Mouse (Mus musculus) ZHBTc4 (cell line): ENCODE data around the gene Tas2r135.

Experiments
- DNase-seq: peaks from one replicate; pipeline ENCODE4 v3.0.0-alpha.2; 2011; ENCODE audit warnings: low read depth, low spot score

Tas2r135 gene

DNA sequence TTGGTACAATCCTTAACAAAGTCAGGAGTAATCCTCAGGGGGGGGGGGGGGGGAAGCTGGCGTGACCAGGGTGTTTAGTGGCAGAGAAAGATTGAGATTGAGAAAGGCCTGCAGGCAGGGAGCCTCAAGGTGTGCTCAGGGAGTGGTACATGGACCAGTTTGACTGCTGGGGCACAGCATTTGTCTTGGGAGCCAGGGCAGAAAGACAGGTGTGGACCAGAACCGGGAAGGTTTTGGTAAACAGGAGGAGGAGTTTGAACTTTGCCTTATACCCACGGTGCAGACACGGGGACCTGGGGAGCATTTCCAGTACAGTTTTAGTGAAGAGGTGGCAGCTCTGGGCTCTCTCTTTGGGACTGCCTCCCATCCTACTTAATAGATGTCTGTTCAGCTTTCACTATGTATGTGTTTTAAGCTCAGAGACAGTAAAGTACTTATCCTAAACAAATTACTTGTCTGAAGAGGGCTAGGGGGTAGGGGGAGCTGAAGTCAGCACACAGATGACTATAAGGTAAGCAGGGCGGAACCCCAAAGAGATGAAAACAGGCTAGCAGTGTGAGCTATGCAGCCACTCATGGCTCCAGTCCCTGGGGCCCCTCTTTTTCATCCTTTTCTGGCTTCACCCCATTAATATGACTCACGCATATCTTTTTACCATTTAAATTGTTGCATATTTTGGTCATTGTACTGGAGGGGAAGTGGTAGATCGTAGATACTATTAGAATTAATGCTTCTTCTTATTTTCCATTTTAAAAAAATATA, 31.4 kb upstream of the Tas2r135 start:
- DNase-seq, result no peak

DNA sequence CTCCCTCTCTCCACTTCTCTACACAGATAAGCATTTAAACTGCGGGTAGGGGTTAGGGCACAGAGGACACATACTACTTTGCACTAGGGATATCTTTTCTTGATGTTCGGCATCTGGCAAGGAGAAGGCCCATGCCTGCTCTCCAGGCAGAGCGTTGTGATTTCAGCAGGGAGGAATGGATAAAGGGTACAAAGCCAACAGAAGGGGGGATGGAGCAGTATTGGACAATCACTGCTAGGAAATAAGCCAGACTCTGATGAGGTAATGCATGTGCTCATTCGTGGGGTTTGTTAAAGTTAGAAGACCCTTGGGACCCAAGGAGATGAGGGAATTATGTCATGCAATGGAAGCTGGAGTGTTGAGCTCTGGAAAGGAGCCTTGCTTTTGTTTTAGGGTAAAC, 30.5 kb upstream of the Tas2r135 start:
- DNase-seq, result no peak

DNA sequence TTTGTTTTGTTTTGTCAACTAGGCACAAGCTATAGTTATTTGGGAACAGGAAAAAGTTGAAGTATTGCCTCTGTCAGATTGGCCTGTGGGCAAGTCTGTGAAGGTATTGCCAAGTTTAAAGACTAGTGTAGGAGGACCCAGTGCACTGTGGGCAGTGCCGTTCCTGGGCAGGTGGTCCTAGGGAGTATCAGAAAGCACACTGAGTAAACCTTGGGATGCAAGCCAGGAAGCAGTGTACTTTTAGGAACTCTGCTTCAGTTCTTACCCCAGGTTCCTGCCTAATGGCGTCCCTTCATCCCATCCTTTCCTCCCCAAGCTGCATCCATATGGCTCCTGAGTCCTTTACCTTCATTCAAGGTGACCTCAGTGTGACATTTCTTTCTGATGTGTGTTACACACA, 30.1 kb upstream of the Tas2r135 start:
- DNase-seq, result no peak

DNA sequence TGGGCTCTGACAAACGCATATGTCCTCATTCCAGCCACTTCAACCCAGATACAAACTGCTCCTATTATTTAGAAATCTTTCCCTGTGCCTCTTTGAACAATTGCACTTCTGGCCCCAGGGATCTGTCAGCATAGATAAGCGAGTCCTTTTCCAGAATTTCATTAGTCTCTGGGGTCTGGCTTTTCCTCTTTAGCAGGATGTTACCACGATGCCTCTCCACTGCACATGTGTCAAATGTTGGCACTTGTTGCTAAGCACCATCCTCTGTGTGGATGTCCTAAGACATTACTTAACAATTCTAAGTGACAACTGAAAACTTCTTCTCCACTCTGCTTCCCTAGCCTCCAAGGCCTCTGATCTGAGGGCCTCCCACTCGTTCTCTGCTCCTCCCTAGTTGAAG, 29.2 kb upstream of the Tas2r135 start:
- DNase-seq, result no peak

DNA sequence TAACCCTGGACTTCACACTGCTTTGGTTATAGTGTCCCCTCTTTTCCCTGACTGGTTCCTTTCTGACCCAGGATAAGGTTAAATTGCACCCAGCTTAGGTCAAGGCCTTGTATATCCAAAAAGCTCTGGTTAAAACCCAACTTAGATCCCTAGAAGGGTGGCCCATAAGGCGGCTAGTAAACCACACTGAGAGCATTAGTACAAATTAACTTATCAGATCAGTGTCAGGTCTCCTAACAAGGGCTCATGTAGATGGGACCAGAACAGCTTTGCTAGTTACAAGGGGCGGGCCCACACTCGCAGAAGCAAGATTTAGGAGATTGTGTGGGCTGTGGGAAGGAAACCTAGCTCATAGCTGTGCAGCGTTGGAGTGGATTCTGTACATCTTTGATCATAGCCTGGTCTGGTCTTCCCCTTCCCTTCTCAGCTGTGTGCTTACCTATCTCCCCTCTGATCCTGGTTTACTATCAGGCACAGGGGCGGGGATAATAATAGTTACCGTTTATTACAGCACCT, 28.7 kb upstream of the Tas2r135 start:
- no peak for DNase-seq

DNA sequence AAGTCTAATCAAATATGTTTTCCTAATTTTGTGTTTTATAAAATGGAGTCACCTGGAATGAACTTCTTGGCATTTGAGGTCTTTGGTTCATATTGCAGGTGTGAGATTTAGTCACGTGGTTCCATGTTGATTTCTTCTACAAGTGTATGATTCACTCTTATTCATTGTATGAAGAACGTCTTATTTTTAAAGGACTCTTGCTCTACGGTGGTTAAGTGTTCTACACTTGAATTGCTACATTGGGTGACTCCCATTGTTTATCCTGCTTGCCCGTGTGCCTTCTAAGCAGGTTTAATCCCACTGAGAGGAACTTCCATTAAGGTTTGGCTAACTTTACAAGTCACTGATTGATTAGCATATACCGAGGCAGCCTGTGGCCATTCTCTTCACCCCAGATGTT, 28.0 kb upstream of the Tas2r135 start:
- DNase-seq, result no peak

DNA sequence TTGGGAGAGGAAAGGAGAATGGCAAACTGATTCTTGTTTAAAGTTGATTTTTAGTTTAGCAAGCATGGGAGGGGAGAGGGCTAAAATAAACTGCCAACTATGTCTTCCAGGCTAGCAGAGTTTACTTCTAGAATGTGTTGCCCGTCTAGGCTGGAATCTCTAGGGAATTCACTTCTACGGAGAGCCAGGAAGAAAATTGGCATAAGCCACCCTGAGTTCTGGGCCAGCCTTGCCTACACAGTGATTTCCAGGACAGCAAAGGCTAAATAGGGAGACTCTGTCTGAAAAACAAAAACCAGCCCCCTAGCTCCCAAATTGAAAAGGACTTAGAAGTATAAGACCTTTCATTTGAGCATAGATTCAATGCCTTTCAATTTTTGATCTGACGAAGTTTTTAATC, 25.7 kb upstream of the Tas2r135 start:
- DNase-seq, result no peak

DNA sequence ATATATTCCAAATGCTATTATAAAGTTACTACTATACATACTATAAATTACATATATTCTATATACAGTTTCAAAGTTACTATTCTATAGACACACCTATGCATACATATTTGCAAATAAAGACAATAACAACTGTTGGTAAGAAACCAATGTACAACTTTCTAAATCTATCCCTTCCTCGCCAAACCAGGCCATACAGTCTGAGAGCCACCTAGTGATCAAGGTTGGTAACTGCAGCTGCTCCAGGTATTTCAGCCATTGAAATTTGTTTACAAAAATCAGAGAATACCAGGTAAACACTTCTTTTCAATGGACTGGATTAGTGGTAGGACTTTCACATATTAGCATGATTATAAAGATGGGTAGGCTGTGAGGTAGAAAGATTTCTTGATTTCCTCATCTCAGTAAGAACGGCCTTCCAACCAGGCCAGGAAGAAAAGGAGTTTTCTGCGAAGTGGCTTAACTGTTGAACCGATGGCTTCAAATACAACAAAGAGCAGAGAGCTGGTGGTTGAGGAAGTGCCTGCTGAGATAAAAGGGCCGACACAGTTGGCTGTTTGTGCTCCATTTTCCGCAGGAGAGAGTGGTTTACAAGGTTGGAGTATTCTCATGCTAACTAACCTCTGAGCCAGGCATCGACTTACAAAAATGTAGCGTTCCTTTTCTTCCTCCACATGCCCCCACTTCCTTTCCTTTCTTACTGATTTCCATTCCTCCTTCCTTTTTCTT, 24.7 kb upstream of the Tas2r135 start:
- DNase-seq, result peak; percentile 94

DNA sequence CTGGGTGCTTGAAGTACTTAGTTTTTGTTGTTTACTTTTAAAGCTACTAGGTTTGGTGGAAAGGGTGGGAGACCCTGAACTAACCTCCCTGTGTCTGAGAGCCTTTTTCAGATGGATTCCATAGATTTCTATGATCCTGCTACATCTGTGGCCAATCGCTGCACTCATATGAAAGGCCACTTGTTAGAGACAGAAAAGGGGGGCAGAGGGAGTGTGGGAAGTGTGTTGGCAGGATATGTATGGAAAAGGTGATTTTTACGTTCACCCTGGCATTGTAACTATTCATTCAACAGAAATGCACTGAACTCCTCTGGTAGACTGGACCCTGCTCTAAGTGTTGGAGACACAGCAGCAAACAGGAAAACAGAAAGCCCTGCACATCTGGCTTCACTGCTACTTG, 24.0 kb upstream of the Tas2r135 start:
- DNase-seq, result no peak

DNA sequence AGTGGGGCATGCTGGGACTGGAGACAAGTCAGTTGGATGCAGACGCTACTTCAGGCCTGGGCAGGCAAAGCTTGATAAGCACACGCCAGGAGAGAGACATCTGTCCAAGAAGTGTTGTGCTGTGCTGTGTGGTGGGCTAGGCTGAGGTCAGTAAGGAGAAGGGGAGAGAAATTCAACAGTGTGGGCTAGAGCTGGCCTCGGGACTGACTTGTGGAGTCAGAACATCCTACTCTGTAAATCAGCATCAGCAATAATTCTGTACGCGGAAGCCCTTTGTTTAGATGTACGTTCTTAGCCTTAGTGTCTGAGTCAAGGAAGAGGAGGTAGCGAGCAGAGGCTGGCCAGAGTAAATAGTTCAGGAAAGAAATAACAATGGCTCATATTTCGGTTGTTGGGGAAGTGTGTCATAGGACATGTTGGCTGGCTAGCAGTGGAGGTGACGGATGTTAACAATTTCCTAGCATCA, 23.3 kb upstream of the Tas2r135 start:
- DNase-seq, result no peak

DNA sequence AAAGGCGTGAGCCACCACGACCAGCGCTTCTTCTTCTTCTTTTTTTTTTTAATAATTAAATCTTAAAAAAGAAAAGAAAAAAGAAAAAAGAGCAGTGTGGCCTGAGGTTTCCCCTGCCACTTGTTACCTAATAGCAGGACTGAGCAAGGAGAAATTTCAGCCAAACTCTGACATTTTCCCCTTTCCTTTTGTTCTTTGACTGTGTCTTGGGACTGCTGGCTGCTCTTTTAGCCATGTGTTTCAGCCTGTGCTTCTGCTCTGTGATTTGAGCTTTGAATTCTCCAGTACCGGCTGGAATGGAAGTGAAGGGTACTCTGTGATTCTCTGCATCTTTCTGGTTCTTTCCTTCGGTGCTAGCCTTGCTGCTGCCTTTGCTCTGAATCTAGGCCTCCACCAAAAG, 21.9 kb upstream of the Tas2r135 start:
- no peak for DNase-seq

DNA sequence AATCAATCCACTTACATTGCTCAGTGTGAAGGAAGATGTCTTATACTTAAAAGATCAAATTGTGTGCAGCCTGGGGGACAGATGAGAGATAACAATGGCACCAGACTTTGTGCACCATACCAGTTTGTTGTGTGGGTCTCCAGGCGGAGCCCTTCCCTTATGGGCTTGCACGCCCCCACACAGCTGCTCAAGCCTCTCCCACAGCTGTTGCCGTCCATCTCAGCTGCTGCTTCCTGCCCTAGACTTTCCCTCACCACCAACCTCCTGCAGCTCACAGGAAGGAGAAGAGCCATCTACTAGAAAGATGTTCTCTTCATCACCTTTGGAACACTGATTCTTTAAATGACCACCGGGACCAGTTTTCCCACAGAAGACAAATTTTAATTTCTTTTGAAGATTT, 19.6 kb upstream of the Tas2r135 start:
- DNase-seq, result no peak

DNA sequence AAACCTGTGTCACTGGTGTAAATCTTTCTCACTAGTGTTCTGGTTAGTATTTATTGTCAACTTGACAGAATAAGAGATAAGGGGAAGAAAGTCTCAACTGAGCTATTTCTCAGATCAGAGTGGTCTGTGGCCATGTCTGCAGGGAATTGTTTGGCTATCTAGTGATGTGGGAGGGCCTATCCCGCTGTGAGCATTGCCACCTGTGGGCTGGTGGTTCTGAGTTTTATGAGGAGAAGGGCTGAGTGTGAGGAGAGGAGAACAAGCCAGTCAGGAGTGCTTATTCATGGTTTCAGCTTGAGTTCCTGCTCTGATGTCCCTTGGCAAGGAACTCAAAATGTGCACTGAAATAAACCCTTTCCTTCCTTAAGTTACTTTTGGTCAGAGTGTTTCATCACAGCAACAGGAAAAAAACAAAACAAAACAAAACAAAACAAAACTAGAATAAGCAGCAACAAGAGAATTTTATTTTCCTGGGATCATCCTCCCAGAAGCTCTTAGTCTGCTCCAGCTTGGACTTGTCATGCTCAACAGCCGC, 13.4 kb upstream of the Tas2r135 start:
- no peak for DNase-seq

DNA sequence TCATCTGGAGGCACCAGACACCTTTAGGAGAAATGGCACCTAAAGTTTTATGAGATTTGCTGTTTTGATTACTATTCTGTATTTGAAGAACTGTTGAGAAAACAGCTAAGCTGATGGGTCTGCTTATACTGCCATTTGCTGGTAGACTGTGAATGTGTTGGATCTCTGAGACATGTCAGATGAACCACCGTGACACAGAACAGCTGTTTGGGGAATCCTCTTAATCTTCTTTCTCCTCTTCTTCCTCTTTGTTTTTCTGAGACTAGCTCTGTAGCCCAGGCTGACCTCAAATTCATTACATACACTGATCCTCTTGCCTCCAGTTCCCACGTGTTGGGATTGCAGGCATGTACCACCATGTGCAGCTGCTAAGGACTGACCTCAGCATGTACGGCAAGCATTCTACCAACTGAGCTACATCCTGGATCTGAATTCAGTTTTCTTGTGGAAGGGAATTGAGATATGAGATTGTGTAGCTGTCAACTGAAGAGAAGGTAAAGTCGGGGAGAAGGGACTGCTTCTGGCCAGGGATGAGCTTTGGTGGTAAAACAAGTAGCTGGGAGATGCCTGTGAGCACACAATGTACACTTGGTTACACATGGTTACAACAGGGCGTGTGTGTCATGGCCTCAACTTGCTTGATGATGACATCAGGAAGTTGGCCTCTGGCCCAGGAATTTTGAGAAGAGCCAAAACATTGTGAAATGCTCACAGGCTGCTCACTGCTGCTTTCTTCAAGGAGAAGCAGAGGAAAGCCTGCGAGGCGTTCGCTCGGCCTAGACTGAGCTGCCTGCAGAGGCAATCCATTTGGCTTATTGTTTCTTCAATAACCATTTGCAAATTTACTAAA, 9.0 kb upstream of the Tas2r135 start:
- no peak for DNase-seq

DNA sequence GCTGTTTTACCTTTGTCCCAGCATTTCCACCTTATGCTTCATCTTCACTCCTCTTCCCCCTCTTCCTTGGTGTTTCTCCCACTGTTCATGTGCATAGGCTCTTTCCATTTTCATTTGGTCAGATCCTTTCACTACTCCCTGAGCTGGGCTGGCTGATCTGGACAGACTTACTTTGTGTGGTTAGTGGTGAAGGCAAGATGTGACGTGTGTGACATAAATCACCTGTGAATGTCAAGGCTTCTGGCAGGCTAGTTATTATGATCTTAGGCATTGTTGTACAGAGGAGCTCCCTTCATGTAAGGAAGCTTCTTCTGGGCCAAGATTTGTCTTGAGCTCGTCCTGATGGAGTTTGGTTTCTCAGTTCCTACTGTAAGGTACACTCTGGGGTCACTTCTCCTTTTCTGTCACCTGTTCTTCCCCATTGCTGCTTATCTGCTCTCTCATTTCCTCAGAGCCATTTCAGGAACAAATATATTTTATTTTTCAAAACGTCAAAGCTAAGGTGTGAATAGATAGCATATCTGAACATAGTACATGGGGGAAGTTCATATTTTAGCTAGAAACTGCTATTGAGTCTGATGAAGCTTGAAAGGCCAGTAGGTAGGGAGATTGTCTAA, 8.1 kb upstream of the Tas2r135 start:
- DNase-seq, result no peak

DNA sequence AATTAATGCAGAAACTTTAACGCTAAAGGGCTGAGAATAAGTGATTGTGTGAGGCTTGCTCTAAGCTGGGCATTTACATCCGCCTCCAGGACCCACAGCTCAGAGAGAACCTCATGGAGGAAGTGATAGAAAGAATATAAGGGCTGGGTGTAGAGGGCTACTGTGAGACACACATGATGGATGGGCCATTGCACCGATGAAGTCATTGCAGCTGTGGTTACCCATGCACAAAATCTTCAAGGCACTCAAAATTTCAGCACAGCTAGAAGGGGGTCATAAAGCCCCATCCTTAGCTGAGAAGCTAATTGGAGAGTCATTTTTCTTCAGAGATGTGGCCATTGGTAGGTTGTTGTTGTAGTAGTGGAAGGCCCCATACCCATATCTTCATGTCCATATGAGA, 6.9 kb upstream of the Tas2r135 start:
- no peak for DNase-seq

DNA sequence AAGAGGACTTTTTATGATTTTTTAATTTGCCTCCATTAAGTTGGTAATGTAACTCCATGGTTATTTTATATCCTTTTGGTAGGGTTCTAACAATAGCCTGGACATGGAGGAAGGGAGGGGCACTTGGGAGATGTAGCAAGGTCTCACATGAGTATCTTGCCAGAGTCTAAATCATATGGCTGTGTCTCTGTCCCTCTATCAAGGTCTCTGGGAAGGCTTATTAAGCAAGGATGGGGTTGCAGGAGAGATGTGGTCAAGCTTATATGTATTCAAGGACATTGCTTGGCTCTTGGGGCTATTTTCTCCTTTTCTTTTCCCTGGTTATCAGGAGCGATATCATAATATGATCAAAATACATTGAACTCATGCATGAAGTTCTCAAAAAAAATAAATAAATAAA, 6.2 kb upstream of the Tas2r135 start:
- DNase-seq, result no peak

DNA sequence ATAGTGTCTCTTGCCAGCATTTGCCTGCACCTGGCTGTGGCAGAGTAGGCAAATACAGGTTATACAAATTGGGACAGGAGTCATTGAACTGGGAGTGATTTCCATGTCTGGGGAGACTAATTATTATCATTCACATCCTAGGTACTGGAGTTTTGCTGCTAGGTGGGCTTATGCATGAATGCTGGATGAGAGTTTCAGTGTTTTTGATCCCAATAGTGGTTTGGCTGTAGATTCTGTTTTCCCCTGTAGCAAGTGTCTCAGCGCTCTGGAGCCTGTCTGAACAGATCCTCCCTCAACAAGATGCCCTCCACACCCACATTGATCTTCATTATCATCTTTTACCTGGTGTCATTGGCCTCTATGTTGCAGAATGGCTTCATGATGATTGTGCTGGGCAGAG, 5.3 kb upstream of the Tas2r135 start, which contains the start of gene Tas2r143:
TSS of gene Tas2r143 (plus strand) at position 301 of the 400 bp plus-strand sequence.
- no peak for DNase-seq

DNA sequence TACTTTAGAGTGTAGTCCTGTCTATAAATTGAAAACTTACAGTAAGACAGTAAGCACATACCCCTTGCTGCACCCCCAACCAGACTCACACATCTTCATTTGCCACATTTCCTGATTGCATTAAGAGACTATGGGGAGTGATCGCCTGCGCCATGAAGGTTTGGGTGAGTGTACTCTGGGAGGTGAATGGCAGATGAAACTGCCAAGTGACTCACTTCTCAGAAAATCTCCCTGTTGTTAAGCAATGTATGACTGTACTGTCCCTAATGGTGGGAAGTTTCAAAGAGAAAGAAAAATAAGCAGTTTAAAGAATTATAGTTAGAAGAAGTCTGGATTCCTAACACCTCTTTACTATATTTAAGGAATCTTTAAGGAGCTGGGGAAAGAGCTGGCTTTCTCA, 14.2 kb downstream of the Tas2r135 start:
- no peak for DNase-seq

DNA sequence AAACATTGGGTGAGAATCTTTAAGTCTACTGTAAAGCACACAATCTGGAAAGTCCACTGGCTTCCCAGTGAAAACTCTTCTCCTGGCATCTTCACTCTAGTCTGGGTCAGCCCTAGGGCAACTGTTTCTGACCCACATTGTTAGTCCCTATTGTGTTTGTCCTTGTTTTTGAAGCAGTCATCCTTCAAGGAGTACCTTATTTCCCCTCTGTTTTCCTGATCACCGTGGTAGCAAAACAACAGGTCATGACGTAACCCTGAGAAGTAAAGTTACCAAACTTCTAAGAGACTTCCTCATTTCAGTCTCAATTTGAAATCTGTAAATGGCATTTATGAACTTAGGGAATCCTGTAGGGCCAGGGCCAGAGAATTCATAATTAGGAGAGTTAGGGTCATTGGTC, 16.2 kb downstream of the Tas2r135 start:
- DNase-seq, result no peak

DNA sequence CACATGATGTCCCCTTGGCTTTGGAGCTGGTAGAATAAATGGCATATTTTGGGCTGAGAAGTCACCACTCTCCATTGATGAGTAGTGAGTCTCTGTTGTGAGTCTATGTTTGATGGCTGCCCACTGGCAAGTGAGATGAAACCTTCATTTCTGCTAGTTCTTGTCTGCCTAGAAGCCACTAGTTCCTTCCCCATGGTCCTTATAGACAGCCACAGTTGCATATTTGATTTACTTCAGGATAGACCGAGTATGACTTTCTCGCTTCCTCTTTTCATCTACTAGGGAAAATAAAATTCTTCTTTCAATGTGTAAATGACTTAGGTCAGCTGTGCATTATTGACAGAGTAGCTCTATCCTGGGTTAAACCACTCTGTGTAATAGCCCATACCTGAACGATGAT, 19.2 kb downstream of the Tas2r135 start:
- DNase-seq, result no peak
